Mouse (Mus musculus): ENCODE measurements around the gene Cul7.

Cul7 gene

DNA sequence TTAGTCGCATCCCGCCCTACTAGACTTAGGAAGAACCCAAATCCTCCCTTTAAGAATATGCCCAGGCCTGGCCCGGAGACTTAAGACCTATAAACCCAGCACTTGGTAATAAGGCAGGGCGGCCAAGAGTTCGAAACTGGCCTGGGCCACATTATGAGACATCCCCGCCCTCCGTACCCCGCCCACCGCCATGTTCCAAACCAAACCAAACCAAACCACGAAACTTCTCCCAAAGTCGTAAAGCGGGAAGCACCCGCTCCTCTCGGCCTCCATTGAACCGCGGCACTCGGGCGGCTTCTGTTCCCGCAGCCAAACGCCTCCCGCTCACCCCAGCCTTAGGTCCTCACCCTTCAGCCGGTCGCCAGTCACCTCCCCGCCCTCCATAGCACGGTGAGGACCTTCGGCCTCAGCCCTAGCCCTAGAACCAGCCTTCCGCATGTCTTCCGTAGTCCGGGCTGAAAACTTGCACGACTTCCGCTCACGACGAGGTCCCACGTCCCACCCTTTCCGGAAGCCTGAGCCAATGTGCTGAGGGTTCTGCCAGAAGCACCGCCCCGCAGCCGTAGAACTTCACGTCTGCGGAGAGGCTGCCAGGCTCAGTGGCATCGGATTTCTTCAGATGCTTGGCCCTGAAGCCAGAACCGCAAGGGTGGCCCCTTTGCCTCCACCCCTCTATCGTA lies 23.9 kb downstream of the Cul7 start, which contains the start of gene Rrp36:
TSS of gene Rrp36 (minus strand) at position 503 of the 680 bp plus-strand sequence.
- ATAC-seq (ENCODE audit: low TSS enrichment), result peak; percentile 97

DNA sequence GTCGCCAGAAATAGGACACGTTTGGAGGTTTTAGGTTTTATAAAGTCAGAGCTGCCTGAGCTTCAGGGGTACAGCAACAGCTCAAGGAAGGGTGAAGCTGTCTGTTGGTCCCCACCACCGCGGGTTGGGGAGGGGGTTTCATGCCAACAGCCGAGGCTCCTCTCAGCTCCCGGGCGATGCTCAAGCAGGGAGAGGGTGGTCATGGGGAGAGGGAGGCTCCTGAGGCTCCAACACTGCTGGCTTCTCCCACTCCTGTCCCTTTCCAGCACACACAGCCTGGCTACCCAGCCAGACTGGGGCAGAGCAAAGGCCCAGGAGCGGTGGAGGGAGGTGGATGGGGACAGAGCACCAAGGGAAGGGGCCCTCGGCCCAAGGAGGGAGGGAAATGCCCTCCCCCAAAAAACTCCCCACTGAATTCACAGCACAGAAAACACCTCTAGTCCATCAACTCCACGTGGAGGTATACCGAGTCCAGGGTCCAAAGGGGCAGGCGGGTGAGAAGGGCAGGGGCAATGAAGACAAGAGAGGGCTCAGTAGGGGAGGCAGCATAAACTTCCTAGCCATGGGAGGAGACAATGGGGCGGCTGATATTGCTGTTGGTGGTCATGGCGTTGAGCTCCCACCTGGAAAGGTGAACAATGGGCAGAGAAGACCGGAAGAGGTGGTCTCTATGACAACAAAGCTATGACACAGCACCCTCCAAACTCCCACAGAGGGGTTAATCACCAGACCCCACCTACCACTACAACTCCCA lies 24.6 kb downstream of the Cul7 start:
- ATAC-seq (ENCODE audit: low TSS enrichment), result peak; percentile 22; the same call in 1 of the 2 replicates

DNA sequence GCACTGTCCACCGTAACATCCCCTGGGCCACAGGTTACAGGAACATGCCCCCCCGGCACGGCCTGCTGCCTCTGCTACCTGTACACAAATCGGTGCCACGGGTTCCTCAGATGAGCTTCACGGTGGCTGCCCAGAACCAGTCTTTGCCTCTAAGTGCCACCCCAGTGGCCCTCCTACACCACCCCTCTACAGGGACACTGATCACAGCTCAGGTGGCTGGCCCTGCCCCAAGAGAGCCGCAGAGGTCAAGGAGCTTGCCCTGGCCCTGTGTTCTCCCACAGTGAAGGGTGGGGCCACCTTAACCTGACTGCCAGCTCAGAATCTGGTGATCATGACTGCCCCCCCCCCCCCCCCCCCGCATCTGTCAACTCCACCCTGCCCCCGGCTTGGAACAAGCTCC lies 28.3 kb downstream of the Cul7 start, which contains the start of gene Mea1:
TSS of gene Mea1 (plus strand) at position 378 of the 400 bp plus-strand sequence.
- no peak for ATAC-seq (ENCODE audit: low TSS enrichment)

DNA sequence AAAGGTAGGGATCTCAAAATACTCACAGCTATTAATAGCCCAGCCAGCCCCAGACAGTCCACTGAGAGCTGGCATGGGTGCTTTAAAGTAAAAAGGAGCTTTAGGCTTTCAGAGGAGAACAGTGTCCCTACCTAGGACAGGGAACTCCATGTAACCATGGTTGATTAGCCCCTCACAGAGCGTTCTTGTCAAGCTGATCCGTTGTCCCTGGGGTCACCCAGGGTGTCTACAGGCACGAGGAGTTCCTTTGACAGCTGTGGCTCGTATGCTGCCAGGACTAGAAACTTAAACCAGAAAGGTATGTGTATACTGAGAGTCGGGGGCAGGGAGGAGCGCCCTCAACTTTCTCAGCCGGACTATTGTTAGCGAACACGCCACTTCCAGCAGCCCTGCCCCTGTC lies 28.8 kb downstream of the Cul7 start:
- no peak for ATAC-seq (ENCODE audit: low TSS enrichment)

DNA sequence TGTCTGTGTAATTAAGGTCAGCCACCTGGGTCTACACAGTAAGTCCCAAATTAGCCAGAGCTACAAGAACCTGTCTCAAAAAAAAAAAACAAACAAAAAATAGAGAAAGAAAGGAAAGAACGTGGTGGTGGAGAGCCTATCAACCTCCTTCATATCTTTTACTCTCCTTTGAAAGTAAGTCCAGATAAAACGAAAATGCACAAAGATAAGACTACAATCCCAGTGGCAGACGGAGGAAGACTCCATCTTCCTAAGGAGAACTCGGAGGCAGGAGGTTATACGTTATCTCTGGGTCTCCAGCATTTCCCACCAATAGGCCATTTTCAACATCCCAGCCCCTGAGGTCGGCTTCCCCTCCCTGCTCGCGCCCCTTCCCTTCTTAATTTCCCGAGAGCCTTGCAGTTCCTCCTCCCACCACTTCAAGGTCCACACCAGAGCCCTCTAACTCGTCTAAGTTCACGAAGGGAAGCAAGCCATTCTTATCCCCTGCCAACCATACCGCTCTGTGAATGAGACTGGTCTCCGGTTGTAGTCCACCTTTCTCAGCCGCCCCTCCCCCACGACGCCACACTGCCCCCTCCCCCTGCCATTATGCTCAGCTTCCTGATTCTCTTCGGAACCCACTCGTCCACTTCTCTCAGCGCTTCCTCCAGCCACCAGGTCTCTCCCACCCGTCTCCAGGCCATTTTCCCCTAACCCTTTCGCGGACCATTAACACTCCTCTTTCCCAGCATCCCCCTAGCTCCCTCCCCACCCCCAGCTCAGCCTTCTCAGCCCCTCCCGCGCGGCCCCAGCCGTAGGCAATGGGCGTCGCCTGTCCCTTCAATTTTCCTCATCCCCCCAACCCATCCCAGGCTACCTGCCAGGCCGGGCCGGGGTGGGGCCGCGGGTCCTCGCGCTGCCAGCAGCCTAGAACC lies 30.0 kb downstream of the Cul7 start:
- ATAC-seq (ENCODE audit: low TSS enrichment), result peak; percentile 3

DNA sequence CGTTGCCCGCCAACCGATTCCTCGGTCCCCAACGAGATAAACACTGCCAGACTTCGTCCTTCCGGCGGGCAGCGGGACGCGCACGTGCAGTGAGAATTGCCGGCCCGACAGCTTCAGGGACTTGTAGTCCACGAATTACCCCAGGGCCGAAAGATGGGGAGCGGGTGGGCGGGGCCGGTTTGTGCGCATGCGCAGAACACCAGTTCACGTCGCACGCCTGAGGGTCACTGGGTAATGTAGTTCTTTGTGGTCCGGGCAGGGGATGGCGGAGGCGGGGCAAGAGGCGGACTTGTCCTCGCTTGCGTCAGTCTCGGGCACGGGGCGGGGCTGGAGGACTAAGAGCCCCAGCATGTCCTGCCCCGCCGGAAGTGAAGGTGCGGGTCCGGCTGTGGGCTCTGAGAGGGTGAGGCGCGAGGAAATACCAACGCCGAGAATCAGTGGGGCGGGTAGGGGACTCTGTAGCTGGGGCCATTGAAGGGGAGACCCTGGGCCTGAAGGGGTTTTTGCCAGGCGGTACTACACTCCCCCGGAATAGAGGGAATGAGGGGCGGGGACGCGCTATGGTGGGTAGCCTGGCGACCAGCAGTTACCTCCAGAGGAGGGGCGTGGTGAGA lies 30.7 kb downstream of the Cul7 start, which contains the start of gene Klhdc3:
TSS of gene Klhdc3 (minus strand) at position 155 of the 614 bp plus-strand sequence.
- ATAC-seq (ENCODE audit: low TSS enrichment), result peak; percentile 91

DNA sequence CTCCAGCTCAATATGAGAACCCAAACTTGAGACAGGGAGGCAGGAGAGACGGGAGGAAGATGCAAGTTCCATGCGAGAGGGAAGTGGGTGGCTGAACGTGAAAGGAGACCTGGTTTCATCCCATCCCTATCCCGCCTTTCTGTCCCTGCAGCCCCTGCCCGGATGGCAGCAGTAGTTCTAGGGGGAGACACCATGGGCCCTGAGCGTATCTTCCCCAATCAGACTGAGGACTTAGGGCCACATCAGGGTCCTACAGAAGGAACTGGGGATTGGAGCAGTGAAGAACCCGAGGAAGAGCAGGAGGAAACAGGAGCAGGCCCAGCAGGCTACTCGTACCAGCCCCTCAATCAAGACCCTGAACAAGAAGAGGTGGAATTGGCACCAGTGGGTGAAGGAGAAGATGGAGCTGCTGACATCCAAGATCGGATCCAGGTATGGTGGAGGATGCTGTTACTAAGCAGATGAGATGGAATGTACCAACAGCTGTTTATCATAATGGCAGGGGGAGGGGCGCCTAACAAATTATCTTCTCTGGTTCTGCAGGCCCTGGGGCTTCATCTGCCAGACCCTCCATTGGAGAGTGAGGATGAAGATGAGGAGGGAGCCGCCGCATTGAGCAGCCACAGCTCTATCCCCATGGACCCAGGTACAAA lies 31.5 kb downstream of the Cul7 start:
- no peak; the same call in 1 of the 2 replicates for ATAC-seq (ENCODE audit: low TSS enrichment)

DNA sequence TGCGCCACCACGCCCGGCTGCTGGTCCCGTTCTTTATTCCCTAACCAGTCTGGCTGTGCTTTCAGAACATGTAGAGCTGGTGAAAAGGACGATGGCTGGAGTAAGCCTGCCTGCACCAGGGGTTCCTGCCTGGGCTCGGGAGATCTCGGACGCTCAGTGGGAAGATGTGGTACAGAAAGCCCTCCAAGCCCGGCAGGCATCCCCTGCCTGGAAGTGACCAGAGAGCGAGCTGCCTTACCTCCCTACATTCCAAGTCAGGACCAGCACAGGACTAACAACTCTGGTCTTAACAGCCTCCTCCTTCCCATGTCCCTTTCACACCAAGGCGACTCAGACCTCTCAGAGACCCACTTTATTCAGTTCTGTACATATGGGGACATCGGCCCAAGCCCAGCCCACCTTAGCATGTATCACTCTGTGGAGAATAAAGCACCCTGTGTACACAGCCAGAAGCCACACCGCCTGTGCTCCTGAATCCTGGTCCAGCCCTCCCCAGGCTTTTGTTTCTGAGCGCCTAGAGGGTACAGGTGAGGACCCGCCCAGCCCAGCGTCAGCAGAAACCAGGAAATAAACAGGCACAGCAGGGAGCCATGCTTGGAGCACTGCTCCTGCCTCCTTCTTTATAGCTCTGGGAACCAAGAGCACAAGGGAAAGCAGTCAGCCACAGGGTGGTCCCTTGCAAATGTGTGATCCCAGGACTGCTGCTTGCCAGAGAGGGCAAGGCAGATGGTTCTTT lies 32.7 kb downstream of the Cul7 start:
- no peak for ATAC-seq (ENCODE audit: low TSS enrichment)

DNA sequence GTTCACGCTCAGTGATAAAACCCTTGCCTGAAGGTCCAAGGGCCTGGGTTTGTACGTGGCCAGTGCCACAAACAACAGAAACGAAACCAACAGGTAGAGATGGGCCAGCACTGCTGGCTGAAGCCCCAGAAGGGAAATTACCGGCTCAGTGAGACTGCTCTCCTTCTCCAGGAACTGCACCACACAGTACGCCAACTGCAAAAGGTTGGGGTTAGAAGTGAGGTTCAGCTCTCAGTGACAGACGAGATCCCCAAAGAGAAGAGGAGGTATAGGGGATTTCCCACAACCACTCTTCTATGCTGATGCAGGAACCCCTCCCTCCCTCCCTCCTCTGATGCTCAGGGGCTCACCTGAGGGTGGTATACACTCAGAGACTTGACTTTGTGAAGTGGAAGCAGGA lies 35.8 kb downstream of the Cul7 start:
- no peak for ATAC-seq (ENCODE audit: low TSS enrichment)

DNA sequence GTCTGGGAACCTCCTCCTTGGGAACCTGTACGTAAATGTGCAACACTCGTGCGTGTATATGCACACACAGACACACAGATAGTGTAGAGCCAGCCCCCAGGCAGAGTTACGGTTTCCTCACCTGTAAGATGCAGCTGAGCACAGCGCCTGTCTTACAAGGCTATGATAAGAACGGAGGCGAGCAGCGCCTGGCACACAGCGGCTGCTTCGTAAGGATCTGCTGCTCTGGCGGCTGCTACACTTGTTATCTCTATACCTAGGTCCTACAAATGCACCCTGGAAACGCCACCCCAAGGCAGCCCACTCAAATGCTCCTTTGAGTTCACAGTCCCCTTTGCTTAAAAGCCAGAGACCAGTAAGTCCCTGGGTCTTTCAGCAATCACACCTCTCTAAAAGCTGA lies 40.5 kb downstream of the Cul7 start:
- ATAC-seq (ENCODE audit: low TSS enrichment), result no peak

DNA sequence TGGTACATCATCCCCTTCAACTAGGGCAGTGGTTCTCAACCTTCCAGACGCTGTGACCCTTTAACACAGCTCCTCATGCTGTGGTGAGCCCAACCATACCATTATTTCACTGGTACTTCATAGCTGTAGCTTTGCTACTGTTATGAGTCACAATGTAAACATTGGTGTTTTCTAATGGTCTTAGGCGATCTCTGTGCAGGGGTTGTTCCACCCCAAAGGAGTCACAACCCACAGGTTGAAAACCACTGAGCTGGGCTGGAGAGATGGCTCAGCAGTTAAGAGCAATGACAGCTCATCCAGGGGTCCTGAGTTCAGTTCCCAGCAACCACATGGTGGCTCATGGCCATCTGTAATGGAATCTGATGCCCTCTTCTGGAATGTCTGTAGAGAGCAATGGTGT lies 41.3 kb downstream of the Cul7 start:
- no peak for ATAC-seq (ENCODE audit: low TSS enrichment)

DNA sequence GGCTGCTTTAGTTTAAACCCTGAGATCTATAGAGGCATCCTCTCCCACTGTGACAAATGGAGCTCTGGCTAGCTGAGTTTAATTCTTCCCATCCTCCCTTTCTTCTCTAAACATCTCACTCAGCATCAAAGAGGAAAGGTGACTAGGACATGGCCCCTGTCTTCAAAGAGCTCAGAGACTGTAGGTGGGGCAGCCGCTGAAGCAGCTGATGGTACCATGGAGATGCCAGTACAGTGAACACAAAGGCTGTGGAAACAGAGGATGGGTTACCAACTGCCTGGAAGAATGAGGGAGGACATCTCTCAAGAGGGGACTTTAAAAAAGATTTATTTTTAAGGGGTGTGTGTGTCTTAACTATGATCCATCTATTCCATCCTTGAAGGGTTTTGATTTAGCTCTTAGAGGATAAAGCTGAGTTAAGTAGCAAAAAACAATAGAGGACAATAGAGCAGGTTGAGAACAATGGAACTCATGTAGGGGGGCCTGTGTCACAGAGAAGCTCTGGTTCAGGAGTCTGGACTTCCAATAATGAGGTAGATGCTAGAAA lies 44.5 kb downstream of the Cul7 start:
- no peak for ATAC-seq (ENCODE audit: low TSS enrichment)

DNA sequence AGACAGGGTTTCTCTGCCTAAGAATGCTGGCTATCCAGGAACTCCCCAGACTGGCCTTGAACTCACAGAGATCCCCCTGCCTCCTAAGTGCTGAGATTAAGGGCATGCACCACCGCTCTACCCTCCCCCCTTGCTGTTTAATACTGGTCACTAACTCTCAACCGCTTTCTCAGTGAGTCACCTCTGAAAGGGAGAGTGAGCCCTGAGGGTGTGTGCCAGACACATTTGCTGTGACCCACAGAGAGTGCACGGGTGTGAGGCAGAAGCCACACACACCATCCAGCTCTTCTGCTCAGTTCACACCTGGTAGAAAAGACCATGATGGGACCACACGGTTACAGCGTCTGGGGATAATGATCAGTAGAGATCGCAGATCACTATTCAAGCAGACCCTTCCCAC lies 48.4 kb downstream of the Cul7 start:
- no peak for ATAC-seq (ENCODE audit: low TSS enrichment)

DNA sequence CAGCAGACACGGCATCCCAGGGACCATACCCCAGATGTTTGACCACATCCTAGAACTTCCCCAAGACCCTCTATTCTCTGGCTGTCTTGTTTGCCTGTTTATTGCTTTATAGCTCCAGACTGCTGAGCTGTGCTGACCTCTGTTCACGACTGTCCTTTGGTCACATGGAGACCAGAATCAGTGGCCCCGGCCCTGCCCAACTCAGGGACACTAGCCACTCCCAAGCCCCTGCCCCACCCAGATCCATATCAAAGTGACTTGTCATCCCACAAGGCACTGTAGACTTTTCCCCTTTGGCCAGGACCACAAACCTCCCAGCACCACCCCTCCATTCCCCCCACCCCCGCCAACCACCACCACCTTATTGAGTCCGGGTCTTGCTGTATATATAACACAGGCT lies 49.1 kb downstream of the Cul7 start:
- ATAC-seq (ENCODE audit: low TSS enrichment), result no peak

DNA sequence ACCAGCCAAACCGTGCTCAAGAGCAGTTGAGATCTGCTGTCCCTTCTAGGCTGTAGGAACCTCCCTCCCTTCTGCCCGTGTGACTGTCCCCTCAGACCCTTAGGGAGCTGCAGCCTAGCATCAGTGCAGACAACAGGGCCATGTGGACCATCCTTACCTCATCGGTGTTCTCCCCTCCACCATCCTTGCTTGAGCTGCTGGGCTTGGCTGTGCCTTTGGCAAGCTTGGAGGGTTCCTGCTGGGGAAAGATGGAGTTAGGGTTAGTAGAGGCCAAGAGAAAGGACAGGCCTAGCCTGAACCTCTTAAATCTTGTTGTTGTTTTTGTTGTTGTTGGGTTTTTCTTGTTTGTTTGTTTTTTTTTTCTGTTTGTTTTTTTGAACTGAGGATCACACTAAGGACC lies 49.8 kb downstream of the Cul7 start:
- no peak for ATAC-seq (ENCODE audit: low TSS enrichment)

DNA sequence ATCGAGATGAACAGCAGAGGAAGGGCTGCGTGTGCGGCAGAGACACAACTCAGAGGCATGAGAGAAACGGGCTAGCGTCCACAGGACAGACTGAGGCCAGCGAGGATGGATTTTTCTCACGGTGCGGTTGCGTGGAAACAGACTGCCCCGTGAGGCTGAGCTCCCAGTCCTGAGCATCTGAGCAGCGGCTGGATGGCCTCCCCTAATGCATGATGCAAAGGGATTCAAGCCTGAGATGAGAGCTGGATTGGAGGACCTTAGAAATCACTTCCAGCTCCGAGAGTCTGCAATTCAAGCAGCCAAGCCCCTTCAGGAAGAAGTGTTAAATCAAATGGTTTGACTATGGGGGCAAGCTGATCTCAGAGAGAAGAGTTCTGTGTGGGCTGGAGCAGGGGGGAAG lies 51.4 kb downstream of the Cul7 start:
- no peak for ATAC-seq (ENCODE audit: low TSS enrichment)

DNA sequence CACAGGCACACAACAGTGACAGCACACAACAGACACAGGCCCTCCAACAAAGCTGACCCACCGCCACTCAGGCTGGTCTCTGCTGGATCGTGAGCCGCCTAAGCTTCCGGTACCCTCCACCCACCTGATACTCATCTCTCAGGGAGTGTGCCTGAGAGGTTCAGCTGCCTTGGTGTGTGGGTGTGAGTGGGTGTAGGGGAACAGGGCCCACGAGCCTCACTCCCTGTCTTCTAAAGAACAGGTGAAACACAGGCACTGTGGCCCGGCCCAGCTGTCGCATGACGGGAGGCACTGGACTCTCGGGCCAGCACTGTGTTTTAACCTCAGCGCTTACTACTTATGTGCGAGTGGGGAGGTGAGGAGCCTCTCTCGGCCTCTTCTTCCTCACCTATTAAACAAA lies 52.0 kb downstream of the Cul7 start:
- no peak for ATAC-seq (ENCODE audit: low TSS enrichment)

DNA sequence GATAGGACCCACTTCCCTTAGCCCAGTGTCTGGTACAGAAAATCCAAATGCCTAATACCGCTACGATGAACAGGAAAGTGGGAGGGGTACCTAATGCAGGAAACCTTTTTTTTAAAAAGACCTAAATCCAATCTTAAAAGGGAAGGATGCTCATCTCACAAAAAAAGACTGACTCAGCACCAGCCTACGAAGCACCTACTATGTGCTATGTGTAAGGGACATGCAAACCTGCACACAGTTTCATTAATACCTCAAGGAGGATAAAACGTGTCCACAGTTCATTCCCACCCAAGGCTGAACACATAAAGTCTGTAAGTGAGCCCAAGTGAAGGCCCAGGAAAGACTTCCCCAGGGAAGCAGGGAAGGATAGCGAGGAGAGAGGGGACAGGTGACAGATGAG lies 52.4 kb downstream of the Cul7 start:
- ATAC-seq (ENCODE audit: low TSS enrichment), result no peak

DNA sequence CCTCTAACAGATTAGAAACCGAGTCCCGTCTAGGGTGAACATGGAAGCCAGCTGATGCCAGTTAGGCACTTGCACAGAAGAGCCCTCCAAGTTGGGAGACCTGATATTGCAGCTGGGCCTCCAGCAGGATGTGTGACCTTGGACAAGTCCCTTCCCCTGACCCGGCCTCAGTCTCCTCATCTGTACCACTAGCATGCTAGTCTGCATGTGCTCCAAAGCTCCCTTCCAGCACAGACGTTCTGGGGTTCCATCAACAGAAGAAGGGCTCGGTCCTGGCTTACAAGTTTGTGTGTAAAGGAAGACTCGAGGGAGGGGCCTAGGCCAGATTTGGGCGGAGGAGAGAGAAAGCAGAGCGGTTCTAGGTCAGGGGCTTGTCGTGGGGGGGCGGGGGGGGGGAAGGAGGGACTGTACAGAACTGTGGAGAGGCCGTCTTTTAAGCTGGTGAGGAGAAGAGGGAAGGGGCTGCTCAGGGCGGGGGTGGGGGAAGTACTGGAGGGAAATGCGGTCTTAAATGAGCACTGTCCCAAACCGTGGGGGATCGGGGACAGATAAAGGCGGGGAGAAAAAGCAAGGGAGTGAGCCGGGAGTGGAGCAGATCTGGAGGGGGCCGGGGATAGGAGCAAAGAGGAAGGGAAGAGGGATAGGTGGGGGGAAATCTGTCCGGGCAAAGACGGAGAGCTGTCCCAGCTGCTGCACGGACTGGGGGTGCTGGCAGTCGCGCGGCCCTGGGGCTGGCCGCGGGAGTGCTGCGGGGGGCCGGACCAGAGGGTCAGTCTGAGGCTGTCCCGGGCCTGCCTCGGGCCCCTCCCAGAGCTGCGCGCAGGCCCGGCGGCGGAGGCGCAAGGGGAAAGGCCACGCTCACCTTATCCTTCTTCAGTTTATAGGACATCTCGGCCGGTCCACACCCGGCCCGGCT lies 54.1 kb downstream of the Cul7 start:
- ATAC-seq (ENCODE audit: low TSS enrichment), result peak; percentile 15; the same call in 1 of the 2 replicates

All from frontal cortex, adult (tissue).